Mouse (Mus musculus) lung, postnatal 10 days (tissue): Measurements from ENCODE around the gene Gnptg.
A peak's percentile ranks its signal among the peaks of the same experiment; 100 is the strongest.

ENCODE experiments used
- DNase-seq: peaks from one replicate; pipeline ENCODE4 v3.0.0; 2021

Gnptg gene

DNA sequence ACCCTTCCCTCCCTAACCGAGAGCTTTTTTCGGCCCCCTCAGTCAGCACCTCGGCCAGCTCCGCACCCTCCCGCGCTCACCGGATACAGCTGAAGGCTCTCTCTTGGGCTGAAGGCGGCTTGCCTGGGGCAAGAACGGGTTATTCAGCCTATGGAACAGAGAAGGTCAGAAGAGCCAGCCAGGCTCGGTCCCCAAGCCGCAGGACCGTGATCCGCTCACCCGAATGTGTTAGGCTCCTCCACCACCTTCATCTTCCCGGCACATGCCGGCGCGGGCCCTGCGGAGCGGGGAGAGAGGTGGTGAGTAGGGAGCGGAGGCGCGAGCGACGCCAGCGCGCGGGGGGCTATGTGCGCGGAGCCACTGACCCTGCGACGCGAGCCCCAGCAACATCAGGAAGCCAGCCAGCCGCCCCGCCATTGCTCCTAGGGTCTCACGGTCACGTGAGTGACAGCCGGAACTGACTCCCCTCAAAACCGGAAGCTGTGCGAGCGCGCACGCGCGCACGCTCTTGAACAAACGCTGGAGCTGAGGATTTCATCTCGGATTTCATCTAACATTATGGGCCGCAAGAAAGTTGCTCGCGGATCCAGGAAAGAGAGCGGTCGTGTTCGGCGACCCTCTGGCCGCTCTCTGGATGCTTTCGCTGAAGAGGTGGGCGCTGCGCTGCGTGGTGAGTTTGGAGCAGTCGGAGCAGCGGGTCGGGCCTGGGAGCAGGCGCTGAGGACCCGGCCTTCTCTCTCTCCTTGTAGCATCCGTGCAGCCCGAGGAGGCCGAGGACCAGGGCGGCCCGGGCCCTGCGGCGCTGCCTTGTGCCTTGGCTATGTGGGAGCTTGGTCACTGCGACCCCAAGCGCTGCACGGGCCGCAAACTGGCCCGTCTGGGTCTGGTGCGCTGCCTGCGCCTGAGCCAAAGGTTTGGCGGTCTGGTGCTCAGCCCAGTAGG is at the start of gene Gnptg, which contains the start of gene Tsr3:
Gene Gnptg (minus strand): TSS at position 430 of the 942 bp plus-strand sequence.
Gene Tsr3 (plus strand): TSS at position 476 of the 942 bp plus-strand sequence.
- peak; percentile 92 for DNase-seq

DNA sequence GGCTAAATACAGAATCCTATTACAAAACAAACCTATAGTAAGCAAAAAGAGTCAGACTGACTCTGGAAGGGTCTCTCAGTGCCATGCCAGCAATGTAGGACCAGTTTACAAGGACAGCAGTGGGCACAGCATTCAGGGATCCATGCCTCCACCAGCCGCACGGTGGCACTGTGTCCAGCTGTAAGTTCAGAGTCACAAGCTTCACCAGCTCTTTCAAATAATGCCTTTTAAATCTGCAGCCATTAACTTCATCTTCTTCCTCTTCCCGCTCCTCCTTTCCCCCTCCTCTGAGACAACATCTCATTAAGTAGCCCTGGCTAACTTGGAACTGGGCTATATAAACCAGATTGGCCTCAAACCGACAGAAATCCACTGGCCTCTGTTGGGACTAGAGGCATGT is 48.9 kb upstream of the Gnptg start:
- peak; percentile 64 for DNase-seq

DNA sequence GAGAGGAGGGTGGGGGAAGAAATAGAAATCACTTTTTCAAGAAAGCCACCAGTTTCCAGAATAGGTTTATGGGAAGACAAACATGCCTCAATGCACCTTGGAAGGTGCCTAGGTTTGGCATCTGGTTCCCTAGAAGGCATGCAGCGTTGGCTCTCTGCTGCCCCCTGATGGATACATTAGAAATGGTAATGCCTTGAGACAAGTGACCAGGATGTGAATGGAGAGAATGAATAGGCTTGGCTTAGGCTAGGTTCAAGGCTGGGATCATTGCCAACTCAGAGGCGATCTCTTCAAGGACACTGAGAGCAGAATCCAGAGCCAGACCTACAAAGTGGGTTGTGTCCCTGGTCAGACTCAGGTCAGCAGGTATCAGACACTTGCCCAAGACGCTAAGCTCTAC is 45.1 kb upstream of the Gnptg start:
- peak; percentile 83 for DNase-seq

DNA sequence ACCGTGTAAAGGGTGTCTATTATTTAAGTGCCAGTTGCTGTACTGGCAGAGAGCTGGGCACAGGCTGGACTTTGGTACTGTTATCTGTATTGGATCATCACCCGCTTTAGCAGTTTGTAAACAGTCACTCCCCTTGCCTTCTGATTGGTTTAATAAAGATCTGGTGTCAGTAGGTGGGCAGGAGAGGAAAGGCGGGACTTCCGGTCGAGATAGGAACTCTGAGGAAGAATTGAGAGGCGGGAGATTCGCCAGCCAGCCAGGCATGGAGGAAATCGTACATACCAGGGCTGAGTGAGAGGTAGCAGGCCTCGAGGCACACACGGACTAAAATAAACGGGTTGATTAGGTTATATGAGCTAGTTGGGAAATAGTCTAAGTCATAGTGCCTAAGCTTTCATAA is 42.2 kb upstream of the Gnptg start:
- peak; percentile 77 for DNase-seq

DNA sequence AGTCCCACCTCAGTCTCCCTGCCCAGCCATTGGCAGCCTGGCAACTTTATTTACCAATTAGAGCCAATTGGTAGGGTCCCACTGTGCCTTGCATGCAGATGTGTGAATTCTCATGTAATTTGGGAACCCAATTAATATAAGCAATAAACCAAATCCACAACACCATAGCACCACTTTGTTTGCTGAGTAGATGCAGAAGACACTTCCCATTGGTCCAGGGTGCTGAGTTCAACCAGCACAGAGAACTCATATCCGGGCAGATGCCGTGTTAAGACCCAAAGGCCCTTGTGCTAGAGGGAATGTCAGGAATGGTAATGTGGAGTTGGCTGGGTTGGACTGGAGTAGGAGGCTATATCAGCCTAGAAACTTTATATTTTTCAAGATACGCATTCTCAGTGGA is 35.9 kb upstream of the Gnptg start:
- DNase-seq, result no peak

DNA sequence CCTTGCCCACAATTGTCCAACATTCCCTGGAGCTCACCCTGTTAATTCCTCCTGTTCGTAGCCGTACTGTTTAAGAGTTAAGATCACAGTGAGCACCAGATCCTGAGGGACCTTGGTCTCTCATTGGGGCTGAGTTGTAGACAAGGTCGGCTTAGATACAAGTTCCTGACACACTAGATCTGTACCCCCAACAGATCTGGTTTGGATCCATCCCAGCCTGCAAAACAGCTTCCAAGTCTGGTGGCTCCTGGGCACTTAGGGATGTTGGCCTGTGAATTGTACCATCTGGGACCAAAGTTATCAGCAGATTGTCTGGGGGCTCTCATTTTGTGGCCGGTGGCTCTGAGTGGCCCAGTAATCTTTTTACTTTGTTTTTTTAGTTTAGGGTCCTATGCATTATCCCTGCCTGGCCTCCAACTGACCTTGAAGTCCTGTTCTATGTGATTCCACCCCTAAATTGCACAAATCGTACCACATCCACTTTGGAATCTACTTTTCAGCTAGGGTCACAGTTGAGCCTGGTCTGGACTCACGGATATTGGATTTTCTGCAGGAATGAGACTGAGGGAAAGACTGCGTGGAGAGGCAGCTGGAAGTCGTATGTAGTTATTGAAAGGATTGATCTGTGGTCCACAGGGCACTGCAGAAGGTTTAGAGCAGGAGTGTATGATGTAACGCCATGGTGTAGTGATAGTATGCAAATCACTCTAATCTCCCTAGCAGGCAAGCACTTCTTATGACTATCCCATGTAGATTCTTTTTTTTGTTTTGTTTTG is 34.8 kb upstream of the Gnptg start, which contains the start of gene Ube2i:
Gene Ube2i (minus strand): TSS at position 52 of the 776 bp plus-strand sequence.
- no peak for DNase-seq

DNA sequence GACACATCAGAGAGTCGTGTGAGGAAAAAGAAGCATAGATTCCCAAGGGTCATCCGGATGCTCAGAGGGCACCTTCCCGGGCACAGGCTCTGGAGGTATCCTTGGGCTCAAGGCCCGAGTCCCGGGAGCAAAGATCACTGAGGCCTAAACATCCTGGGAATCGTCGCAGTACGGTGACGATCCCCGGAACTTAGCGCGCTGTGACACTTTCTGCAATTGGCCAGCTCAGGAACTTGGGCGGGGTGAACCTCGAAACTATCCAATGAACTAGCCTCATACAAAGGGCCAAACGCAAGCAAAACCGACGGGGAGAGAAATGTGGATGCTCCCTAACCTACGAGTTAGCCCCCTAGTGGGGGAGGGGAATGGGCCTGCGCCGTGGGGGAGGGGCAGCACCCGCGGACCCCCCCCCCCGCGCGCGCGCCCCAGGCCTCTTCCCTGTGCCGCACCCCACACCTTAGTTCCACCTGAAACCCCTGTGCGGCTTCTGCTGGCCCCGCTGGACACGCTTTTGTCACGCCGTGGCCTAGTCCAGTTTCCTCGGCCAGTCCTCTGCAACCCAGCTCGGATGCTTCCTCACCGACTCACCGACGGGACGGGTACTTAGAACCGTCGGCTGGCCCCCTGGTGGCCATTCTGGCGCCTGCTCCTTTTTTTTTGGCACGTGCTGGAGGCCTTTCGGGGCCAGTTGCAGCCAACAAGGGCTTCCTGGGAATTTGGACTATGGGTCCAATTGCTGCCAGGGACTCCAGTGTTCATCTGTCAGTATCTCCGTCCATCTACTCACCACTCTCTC is 34.0 kb upstream of the Gnptg start:
- DNase-seq, result peak; percentile 97

DNA sequence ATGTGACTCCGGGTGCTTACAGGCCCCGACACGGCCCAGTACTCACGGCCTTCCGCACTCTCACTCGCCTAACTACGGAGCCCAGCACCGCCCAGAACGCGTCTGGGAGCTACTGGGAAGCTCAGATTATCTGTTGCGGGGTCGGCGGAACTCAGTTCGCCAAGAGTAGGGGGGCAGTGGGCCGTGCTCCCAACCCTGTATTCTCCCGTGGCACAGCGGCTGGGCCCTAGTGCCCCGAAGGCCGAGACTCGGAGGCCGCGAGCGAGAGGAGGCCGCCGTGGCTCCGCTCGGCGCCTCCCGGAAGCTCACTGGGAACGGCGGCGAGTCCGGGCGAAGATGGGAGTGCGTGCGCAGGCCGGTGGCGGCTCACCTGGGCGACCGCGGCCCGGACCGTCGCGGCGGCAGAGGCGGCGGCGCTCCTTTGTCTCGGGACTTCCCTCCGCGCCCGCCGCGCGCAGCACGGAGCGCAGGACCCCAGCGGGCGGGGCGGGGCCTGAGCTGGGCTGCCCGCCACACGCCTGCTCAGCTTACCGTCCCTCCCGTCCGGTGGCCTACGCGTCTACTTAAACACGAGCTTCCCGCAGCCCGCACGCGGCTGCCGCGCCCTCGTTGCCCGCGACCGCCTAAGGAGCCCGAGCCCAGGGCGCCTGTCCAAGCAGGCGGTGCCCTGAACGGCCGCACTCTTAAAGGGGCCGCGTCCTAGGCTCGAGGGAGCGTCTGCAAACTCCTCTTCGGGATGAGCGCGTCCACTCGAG is 33.2 kb upstream of the Gnptg start:
- peak; percentile 91 for DNase-seq

DNA sequence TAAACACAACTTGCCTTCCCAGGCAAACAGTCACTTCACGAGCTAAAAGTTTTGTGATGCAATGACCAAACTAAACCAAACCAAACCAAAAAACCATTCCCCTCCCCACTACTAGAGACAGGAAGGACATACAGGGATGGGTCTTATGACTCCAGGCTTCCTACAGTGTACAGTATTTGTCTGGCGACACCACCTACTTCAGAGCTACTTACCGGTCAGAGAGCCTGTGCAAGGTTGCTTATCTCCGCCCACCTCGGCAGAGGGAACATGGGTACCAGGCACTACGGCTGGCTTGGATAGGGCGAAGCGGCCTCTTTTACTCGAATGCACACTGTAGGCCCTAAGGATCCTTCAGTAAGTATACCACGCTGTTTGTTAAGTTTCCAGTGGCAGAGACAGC is 32.4 kb upstream of the Gnptg start:
- DNase-seq, result peak; percentile 44

DNA sequence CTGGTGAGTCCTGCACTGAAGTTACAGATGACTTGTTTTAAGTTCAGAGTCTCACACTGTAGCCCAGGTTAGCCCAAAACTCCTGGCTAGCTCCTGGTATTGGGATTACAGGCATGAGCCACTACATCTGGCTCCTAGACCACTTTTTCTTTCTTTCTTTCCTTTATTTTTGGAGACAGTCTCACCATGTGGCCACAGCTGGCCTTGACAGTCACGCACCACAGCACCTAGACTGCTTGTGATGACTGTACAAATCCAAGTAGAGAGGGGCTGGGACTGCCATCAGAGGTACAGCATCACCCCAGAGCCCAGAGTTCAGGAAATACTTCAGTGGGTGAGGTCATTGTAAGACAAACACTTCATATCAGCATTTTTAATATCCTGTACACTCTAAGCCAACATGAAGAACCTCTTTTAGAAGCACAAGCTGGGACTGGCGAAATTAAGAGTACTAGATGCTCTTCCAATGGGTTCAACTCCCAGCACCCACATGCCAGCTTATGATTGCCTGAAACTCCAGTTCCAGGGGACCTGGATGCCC is 30.9 kb upstream of the Gnptg start:
- no peak for DNase-seq

DNA sequence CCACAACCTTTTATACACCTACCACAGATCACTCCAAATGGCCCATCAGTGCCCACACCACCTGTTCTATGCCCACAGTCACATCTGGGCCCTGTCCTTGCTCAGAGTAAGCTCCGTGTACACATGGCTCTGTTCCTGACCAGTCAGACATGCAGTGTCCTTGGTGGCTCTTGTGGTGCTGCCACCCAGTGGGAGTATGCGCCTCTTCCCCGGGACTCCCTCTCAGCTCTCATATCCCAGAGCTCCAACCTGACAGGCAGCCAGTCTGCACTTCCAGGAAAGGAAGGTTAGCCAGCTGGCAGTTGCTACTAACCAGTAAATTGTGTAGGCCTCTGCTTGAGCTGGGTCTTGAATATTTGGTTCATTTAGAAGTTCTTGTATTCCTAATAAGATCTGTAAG is 24.5 kb upstream of the Gnptg start:
- DNase-seq, result peak; percentile 42

DNA sequence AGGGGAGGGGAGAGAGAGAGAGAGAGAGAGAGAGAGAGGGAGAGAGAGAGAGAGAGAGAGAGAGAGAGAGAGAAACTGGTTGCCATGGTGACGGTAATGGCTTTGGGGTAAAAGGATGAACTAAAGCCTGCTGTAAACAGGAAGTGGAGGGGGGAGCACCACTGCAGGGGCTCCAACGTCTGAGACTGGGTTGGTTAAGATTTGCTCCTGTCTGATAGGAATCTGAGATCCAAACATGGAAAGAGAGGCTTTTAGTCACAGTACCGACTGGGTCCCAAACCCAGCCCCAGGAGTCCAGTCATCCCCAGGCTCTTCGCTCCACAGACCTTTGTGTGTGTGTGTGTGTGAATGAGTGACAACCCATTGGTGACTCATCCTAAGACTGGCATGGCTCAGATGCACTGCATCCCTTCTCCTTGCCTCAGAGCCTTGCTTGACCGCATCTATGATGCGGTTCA is 17.9 kb upstream of the Gnptg start:
- DNase-seq, result peak; percentile 53

DNA sequence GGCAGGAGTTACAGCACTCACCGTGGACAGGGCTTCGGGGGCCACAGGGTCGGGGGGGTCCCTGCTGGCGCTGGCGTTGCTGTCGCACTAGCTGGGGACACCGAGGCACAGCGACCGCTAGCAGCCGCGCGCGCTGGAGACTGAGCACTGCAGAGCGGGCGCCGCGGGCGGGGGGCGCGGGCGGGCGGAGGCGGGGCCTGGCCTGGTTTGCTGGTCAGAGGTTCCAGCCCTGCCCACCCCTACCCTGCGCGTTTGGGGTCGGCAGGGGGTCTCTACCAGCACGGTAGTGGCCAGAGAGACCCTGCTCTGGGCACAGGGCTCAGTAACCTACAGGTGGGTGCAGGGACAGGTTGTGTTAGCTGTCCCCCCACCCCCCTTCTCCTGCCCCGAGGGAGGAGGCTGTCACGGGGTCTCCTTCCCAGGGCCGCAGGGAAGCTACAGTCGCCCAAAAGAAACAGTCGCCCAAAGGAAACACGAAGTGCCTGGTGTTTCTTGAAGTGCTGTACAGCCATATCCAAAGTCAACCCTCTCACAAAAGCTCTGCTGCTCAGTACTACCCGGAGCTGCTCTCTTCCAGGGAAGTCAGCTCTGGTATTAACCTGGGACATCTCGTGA is 16.3 kb upstream of the Gnptg start, which contains the start of gene Baiap3:
Gene Baiap3 (minus strand): TSS at position 225 of the 615 bp plus-strand sequence.
- DNase-seq, result peak; percentile 53

DNA sequence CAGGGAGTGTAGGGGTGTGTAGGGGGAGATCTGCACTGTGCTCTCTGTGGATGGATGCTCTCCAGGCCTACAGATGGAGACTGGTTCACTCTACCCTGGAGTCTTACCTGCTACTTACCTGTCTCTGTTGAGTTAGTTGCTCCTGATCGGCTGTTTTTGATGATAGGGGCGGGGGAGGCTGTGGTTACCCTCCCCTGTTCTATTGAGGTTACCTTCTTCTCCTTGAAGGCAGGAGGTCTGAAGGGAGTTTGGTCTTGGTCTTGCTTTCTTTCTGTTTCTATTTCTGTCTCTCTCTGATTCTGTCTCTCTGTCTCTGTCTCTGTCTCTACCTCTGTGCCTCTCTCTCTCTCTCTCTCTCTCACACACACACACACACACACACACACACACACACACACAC is 15.2 kb upstream of the Gnptg start:
- DNase-seq, result no peak

DNA sequence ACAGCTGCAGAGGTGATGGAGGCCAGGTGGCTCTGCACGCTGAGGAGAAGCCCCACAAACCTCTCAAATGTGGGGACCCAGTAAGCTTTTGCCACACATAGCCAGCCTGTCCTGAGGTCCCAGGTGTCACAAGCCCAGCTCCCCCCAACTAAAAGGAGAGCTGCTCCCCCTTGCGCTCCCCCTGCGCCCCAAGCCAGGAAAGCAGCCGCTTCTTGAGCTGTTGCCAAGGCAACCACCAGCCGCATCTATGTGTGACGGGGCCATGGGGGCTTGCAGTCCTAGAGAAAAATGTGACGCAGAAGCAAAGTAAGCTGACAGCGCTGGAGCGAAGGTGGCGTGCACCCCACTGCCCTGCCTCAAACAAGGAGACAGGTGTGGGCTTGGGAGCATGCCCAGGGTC is 13.8 kb upstream of the Gnptg start:
- DNase-seq, result no peak

DNA sequence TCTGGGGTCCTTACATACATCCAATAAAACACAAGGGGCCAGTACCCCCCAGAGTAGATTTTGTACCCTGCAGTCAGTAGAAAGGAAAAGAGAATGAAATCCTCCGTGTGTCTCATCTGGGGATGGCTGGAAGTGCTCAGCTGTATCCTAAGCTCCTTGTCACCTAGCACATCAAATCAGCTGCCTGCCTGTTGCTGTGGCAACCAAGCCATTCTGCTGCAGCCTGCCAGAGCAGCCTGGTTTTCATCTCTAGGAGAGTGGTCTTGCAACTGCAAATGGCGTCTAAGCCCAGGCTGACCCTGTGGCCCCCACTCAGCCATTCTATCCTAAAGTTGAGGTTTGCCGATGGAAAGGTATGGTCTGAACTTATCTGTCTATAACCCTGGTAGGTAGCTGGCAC is 12.7 kb upstream of the Gnptg start:
- no peak for DNase-seq

DNA sequence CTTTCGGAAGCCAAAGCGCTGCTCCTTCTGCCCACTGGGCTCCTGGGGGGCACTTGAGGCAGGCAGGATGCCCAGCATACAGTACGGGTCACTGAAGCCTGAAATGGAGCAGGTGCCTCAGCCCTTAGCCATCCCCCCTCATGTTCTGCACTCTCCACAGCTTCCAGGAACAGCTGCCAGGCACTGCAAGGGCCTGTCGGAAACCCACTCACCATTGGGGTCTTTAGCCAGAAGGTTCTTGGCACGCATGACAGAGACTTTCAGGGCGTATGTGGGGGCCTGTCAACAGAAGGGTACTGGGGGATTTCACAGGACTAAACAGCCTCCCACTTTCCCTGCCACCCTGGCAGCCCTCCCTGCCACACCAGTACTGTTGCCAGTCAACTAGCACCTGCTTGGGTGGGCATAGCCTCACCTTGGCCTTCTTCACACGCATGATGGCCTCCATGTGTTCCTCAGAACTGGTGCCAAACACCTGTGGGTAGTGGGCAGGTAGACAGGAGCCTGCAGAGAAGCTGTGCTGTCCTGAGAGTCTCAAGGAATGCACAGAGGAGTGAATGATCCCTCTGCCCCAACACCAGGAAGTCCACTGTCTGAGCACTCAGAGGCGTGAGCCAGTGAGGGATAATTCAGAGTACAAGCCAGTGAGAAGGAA is 10.4 kb upstream of the Gnptg start:
- no peak for DNase-seq

DNA sequence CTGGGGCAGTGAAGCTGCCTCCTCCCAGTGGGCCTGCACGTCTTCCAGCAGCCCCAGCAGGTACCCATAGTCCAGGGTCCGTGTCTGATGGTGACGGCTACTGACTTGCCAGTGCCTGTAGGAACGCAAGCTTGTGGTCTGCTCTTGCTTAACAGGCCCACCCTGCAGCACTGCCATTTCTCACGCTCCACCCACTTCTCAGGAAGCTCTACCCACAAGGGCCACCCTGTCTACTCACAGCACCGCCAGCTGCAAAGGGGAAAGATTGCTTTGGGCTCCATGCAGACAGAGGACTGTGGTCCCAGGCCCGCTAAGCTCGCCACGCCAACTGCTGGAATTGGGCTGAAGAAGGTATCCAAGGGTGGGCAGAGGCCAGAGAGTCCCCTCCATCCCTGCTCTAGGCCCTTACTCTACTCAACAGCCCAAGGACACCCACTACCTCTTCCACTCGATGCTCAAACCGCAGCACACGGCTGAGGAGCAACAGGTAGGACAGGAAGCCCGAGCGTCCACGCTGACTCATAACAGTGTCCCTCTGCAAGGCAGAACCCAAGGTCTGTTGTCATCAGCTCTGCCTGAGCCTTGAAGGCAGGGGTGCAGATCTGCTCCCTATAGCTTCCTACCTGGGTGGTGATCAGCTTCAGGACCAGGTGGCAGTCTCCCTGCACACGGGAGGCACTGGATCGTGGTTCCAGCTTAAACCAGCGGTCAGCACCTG is 8.3 kb upstream of the Gnptg start:
- no peak for DNase-seq

DNA sequence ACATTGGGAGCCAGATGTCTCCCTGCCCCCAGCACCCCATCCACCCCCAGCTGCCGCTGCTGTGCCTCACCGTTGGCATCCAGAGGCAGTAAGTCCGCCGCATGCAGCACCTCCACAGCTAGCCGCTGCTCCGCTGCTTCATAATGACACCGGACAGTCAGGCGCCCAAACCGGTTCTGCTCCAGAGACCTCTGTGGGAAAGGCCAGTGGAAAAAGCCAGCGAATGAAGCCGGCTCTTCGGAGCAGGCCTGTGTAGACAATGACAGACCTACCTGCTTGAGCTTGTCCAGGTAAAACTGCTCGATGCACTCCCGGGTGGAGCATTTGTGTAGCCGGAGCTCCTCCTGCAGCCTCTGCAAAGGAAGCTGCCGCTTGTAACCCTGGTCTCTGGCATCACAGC is 4.3 kb upstream of the Gnptg start:
- DNase-seq, result no peak
